Mouse (Mus musculus) stomach, postnatal 0 days (tissue): ENCODE results near the gene Agrp. TPM values are rescaled to one million over a fixed set of nuclear protein-coding genes. Genes with fewer than 3 reads are reported as not detected.
"Not testable (repeated sequence)": the region's sequence is repeated elsewhere in the genome, so short reads cannot be mapped to it uniquely, and the experiment has no call there.

ENCODE experiments used
- ATAC-seq: fragments of 200-750 bp; cut with Nextera tagmentation; 2 replicates; pipeline ENCODE4 v1.8.0; 2017; ENCODE audit not compliant: low FRiP score, low TSS enrichment
- DNase-seq: peaks from one replicate; pipeline ENCODE4 v3.0.0-alpha.2; 2016; ENCODE audit warnings: low spot score
- H3K27ac ChIP-seq: fragments of 300-500 bp; sonication (generic); replicated peaks from 2 replicates; pipeline ENCODE4 v1.5.1; 2014; ENCODE audit warnings: mild to moderate bottlenecking, control low read depth
- H3K27me3 ChIP-seq: fragments of 300-500 bp; sonication (generic); 2 replicates; pipeline ENCODE4 v1.6.1; 2014; ENCODE audit warnings: low read length; ENCODE audit not compliant: control insufficient read depth, insufficient read depth
- H3K36me3 ChIP-seq: fragments of 300-500 bp; sonication (generic); 2 replicates; pipeline ENCODE4 v1.6.1; 2014; ENCODE audit warnings: low read length, mixed read lengths; ENCODE audit not compliant: control insufficient read depth, insufficient read depth
- H3K4me1 ChIP-seq: fragments of 300-500 bp; sonication (generic); replicated peaks from 2 replicates; pipeline ENCODE4 v1.6.1; 2014; ENCODE audit warnings: antibody characterized with exemption; ENCODE audit not compliant: control insufficient read depth, insufficient read depth
- H3K4me2 ChIP-seq: fragments of 300-500 bp; sonication (generic); replicated peaks from 2 replicates; pipeline ENCODE4 v1.6.1; 2014; ENCODE audit warnings: low read depth, mild to moderate bottlenecking, control low read depth, moderate library complexity
- H3K4me3 ChIP-seq: fragments of 300-500 bp; sonication (generic); 2 replicates; pipeline ENCODE4 v1.5.1; 2014; ENCODE audit warnings: low read depth, low read length, control low read depth
- H3K9ac ChIP-seq: fragments of 300-500 bp; sonication (generic); 2 replicates; pipeline ENCODE4 v1.6.1; 2014; ENCODE audit warnings: mild to moderate bottlenecking, low read length, control low read depth, mixed read lengths
- H3K9me3 ChIP-seq: fragments of 300-500 bp; sonication (generic); 2 replicates; pipeline ENCODE4 v1.6.1; 2016; ENCODE audit warnings: low read length; ENCODE audit not compliant: control insufficient read depth
- CTCF ChIP-seq: IDR thresholded peaks from 2 replicates; pipeline ENCODE4 v1.5.1; 2016; ENCODE audit warnings: antibody characterized with exemption, low read depth, mild to moderate bottlenecking, moderate library complexity
- EP300 ChIP-seq: optimal IDR thresholded peaks from 2 replicates; pipeline ENCODE3; 2016; ENCODE audit warnings: antibody characterized with exemption
- WGBS: fragments of 180-500 bp; shearing (Covaris S2); extraction: QIAGEN DNeasy Blood & Tissue Kit; methylation state at CpG from one replicate; pipeline ENCODE4 v1.1.7; 2014; 5-methylcytosine and 5-hydroxymethylcytosine counted together
- polyA plus RNA-seq: library from polyadenylated mRNA; unstranded; fragments of >200 nt; fragmentation: Nextera tagmentation; extraction: Ambion mirVana; gene quantifications from 2 replicates; pipeline ENCODE4 v1.2.1, GENCODE M21; 2015

Agrp gene
- polyA plus RNA-seq, 1 experiment from 2014 or later: 0.45 TPM

- peak overlapping the region; percentile 90 for H3K4me3 ChIP-seq
- ATAC-seq, H3K27me3 ChIP-seq, H3K36me3 ChIP-seq, DNase-seq, H3K4me1 ChIP-seq, H3K9me3 ChIP-seq: not testable (repeated sequence)
- peak overlapping the region; percentile 90 for H3K4me2 ChIP-seq
- WGBS: 73% methylated on average over 9 of the region's 9 CpGs
- H3K27ac ChIP-seq: peak overlapping the region; percentile 91; the same call in 1 of the 2 replicates
- H3K9ac ChIP-seq: peak overlapping the region; percentile 91
- TF ChIP-seq CTCF: peak; percentile 34; the same call in 1 of the 2 replicates
Measured at GRCm38 (mm10) chr8:105564573-105565229, 72.5 kb downstream of the Agrp start.

GRCm38 (mm10) chr8:105563871-105564270 is 73.3 kb downstream of the Agrp start:
- 83% methylated on average over 1 of the region's 1 CpGs for WGBS
- no peak overlapping the region; the same call in 1 of the 2 replicates for H3K4me2 ChIP-seq
- H3K4me3 ChIP-seq: no peak overlapping the region
- H3K4me1 ChIP-seq: peaks cover 5% of the 10 kb centered on the region; the same call in 1 of the 2 replicates
- H3K27ac ChIP-seq: no peak overlapping the region
- TF ChIP-seq EP300: no peak
- no peak for TF ChIP-seq CTCF
- H3K27me3 ChIP-seq: no peaks in the 10 kb centered on the region
- no peak overlapping the region for H3K9ac ChIP-seq
- ATAC-seq: no peak
- no peaks in the 10 kb centered on the region for H3K9me3 ChIP-seq
- no peaks in the 10 kb centered on the region for H3K36me3 ChIP-seq
- no peak for DNase-seq

GRCm38 (mm10) chr8:105562863-105563262 is 74.3 kb downstream of the Agrp start:
- Histone ChIP-seq H3K4me1 (peaks cover 5% of the 10 kb centered on the region; the same call in 1 of the 2 replicates), H3K27ac (no peak overlapping the region), H3K4me2 (no peak overlapping the region), H3K4me3 (no peak overlapping the region), H3K36me3 (no peaks in the 10 kb centered on the region), H3K9ac (no peak overlapping the region), H3K9me3 (no peaks in the 10 kb centered on the region), H3K27me3 (no peaks in the 10 kb centered on the region)
- DNase-seq (no peak), ATAC-seq (no peak)
- WGBS: 80% methylated on average over 3 of the region's 3 CpGs
- no peak for TF ChIP-seq EP300
- no peak for TF ChIP-seq CTCF

- peak; percentile 40; the same call in 1 of the 2 replicates for ATAC-seq
- WGBS: 78% methylated on average over 3 of the region's 3 CpGs
Measured at GRCm38 (mm10) chr8:105555230-105555629, 82.0 kb downstream of the Agrp start.

GRCm38 (mm10) chr8:105554087-105554486 is 83.1 kb downstream of the Agrp start:
- Histone ChIP-seq H3K27me3 (no peaks in the 10 kb centered on the region), H3K4me2 (no peak overlapping the region), H3K4me1 (no peaks in the 10 kb centered on the region), H3K9me3 (no peaks in the 10 kb centered on the region), H3K27ac (no peak overlapping the region), H3K4me3 (no peak overlapping the region), H3K36me3 (no peaks in the 10 kb centered on the region), H3K9ac (no peak overlapping the region)
- TF ChIP-seq EP300 (no peak), CTCF (peak; percentile 97)
- DNase-seq (peak; percentile 59), ATAC-seq (peak; percentile 63; the same call in 1 of the 2 replicates)

More at GRCm38 (mm10) chr8:105555230-105555629, 82.0 kb downstream of the Agrp start:
- H3K4me2 ChIP-seq: no peak overlapping the region
- no peak overlapping the region for H3K27ac ChIP-seq
- DNase-seq: no peak
- no peak overlapping the region for H3K9ac ChIP-seq
- H3K27me3 ChIP-seq: no peaks in the 10 kb centered on the region
- H3K9me3 ChIP-seq: no peaks in the 10 kb centered on the region
- H3K4me3 ChIP-seq: no peak overlapping the region
- no peaks in the 10 kb centered on the region for H3K4me1 ChIP-seq
- no peak for TF ChIP-seq CTCF
- TF ChIP-seq EP300: no peak
- no peaks in the 10 kb centered on the region for H3K36me3 ChIP-seq

- no peak for ATAC-seq
- H3K36me3 ChIP-seq: no peaks in the 10 kb centered on the region
- H3K4me1 ChIP-seq: no peaks in the 10 kb centered on the region
- H3K4me3 ChIP-seq: no peak overlapping the region
- H3K27ac ChIP-seq: no peak overlapping the region
- DNase-seq: no peak
- H3K27me3 ChIP-seq: no peaks in the 10 kb centered on the region
- H3K9me3 ChIP-seq: no peaks in the 10 kb centered on the region
- H3K9ac ChIP-seq: no peak overlapping the region
- no peak overlapping the region for H3K4me2 ChIP-seq
- TF ChIP-seq EP300 (no peak), CTCF (no peak)
- 68% methylated on average over 1 of the region's 1 CpGs for WGBS
Measured at GRCm38 (mm10) chr8:105552824-105553223, 84.4 kb downstream of the Agrp start.
